Mouse (Mus musculus): ENCODE results near the gene Efhb. TPM values are rescaled to one million over a fixed set of nuclear protein-coding genes. Genes with fewer than 3 reads are reported as not detected.

Efhb gene
- total RNA-seq, 1 experiment from 2014 or later: not detected

DNA sequence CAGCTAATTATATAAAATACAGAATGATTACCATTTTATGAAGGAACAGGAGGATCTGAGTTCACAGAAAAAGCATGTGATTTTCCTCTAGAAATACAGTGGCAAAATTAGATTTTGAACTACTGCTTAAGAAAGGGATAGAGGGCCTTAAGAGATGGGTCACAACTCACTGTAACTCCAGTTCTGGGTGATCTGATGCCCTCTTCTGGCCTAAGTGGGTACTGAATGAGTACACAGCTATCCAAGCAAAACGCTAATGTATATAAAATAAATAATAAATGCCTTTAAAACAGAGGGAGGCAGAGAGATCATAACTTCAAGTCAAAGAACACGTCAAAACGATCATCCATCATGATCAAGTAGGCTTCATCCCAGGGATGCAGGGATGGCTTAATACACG lies 73.6 kb downstream of the Efhb start:
- peak in 1 of 2 experiments; percentile 67; a peak in 3 of 4 replicates for ATAC-seq (replicated peaks in 1 of 2; ENCODE audit: insufficient read depth in 1 of 2, low FRiP score in 2 of 2, low TSS enrichment in 1 of 2, low read depth in 1 of 2, poor library complexity in 2 of 2, severe bottlenecking in 2 of 2)

DNA sequence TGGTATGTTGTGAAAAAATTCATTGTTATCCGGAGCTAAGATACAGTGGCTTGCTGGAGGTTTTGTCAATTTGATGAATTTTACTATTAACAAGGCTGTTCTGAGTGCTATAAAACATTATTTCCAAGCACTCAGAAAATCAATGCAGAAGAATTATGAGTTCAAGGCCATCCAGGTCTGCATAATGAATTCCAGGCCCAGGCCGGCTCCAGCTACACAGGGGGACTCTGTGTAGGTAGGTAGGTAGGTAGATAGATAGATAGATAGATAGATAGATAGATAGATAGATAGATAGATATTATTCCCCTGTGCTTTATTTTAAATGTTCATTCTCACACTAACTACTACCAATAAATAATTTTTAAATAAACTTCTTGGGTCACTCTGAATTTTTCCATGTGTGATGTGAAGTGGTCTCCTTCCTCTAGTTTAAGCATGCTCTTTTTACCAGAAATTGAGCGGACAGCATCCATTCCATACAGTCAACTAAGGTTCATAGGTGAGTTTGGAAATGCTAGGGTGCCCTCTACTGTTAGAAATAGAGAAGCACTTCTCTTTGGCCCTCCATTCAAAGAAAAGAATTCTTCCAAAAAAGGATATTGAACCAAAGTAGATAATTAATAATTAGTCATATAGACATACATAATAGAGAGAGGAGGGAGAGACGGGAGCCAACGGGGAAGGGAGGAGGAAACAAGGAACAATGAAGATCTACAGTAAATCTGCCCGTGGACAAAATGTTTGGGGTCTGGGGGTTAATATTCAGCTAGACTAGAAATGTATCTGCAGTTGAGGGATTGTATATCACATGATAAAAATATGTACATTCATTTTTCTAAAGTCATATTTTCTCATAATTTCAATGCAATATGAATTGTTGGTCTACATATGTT lies 75.3 kb downstream of the Efhb start:
- ATAC-seq (replicated peaks in 1 of 2; ENCODE audit: insufficient read depth in 1 of 2, low FRiP score in 2 of 2, low TSS enrichment in 1 of 2, low read depth in 1 of 2, poor library complexity in 2 of 2, severe bottlenecking in 2 of 2): no peak

DNA sequence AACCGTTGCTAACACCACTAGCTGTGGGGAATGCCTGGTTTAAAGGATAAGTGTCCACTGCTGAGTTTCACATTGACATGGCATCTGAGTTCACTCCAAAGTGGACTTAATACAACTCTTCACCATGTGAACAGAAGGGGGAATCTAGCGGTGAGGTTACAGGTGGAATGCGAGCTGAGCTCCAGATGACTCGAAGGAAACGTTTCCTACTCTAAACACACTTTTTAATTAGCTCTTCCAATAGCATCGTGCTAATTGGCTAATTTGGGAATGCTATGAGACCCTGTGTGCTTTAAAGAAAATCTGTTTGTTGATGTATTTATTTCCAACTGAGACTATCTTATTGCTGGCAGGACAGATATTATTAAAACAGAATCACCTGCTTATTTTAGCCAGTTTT lies 76.3 kb downstream of the Efhb start:
- ATAC-seq (replicated peaks in 1 of 2; ENCODE audit: insufficient read depth in 1 of 2, low FRiP score in 2 of 2, low TSS enrichment in 1 of 2, low read depth in 1 of 2, poor library complexity in 2 of 2, severe bottlenecking in 2 of 2): no peak

DNA sequence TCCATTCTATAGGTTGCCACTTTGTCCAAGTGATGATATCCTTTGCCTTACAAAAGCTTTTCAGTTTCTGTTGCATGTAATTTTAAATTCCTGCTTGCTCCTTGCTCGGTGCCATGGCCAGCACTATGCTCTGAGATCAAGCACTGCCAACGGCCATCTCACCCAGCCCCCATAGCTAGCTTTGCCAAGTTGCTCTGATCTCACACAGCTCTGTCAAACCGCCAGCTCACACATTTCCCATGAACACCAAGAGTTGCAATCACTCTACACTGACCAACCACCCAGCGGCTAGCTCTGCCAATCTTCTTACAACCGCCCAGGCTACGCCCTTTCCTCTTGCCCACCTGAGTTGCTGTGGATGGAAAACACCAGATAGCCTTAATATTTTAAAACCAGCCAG lies 99.0 kb downstream of the Efhb start:
- no peak for ATAC-seq (replicated peaks in 1 of 2; ENCODE audit: insufficient read depth in 1 of 2, low FRiP score in 2 of 2, low TSS enrichment in 1 of 2, low read depth in 1 of 2, poor library complexity in 2 of 2, severe bottlenecking in 2 of 2)

Other genes starting within 250 kb of the Efhb start
- 74.4 and 86.4 TPM in 2 replicates for gene Rab5a, start 15.9 kb upstream of the Efhb start, total RNA-seq (2017)
- 0.31 TPM in 1 of 2 replicates, not detected in the other for gene Pp2d1, start 76.1 kb upstream of the Efhb start, total RNA-seq (2017)
- gene Kat2b, start 103.5 kb upstream of the Efhb start, total RNA-seq (2017): 48.7 and 97.4 TPM in 2 replicates
- 27.9 and 103 TPM in 2 replicates for gene Sgo1, start 226.0 kb upstream of the Efhb start, total RNA-seq (2017)